Mouse (Mus musculus) stomach, embryonic 16.5 days (tissue): ENCODE results near the gene Tubgcp6. TPM values are rescaled to one million over a fixed set of nuclear protein-coding genes. Genes with fewer than 3 reads are reported as not detected.

ENCODE experiments used
- ATAC-seq: fragments of 200-750 bp; cut with Nextera tagmentation; 2 replicates; pipeline ENCODE4 v1.8.0; 2017; ENCODE audit warnings: moderate number of reproducible peaks, moderate TSS enrichment; ENCODE audit not compliant: insufficient read depth, low FRiP score
- H3K27ac ChIP-seq: fragments of 300-500 bp; sonication (generic); 2 replicates; pipeline ENCODE4 v1.5.1; 2014; ENCODE audit warnings: low read length
- H3K27me3 ChIP-seq: fragments of 300-500 bp; sonication (generic); 2 replicates; pipeline ENCODE4 v1.6.1; 2014; ENCODE audit warnings: low read length, control low read depth, mixed read lengths; ENCODE audit not compliant: control insufficient read depth, insufficient read depth
- H3K36me3 ChIP-seq: fragments of 300-500 bp; sonication (generic); 2 replicates; pipeline ENCODE4 v1.6.1; 2014; ENCODE audit warnings: low read length; ENCODE audit not compliant: control insufficient read depth, insufficient read depth
- H3K4me1 ChIP-seq: fragments of 300-500 bp; sonication (generic); 2 replicates; pipeline ENCODE4 v1.6.1; 2014; ENCODE audit warnings: low read length, control low read depth, mixed read lengths; ENCODE audit not compliant: control insufficient read depth, insufficient read depth
- H3K4me2 ChIP-seq: fragments of 300-500 bp; sonication (generic); 2 replicates; pipeline ENCODE4 v1.6.1; 2014; ENCODE audit warnings: low read depth, low read length, mixed read lengths
- H3K4me3 ChIP-seq: fragments of 300-500 bp; sonication (generic); replicated peaks from 2 replicates; pipeline ENCODE4 v1.5.1; 2014; ENCODE audit warnings: mild to moderate bottlenecking, low read length
- H3K9ac ChIP-seq: fragments of 300-500 bp; sonication (generic); 2 replicates; pipeline ENCODE4 v1.6.1; 2014; ENCODE audit warnings: low read length
- H3K9me3 ChIP-seq: fragments of 300-500 bp; sonication (generic); replicated peaks from 2 replicates; pipeline ENCODE4 v1.6.1; 2016; ENCODE audit warnings: low read length, control low read depth; ENCODE audit not compliant: control insufficient read depth
- WGBS: fragments of 180-500 bp; shearing (Covaris S2); extraction: QIAGEN DNeasy Blood & Tissue Kit; methylation state at CpG from one replicate; pipeline ENCODE4 v1.1.7; 2014; 5-methylcytosine and 5-hydroxymethylcytosine counted together
- polyA plus RNA-seq: library from polyadenylated mRNA; unstranded; fragments of >200 nt; fragmentation: Nextera tagmentation; extraction: Ambion mirVana; gene quantifications from 2 replicates; pipeline ENCODE4 v1.2.1, GENCODE M21; 2015

The Tubgcp6 gene
- polyA plus RNA-seq, 1 experiment from 2014 or later: 13.5 TPM

DNA sequence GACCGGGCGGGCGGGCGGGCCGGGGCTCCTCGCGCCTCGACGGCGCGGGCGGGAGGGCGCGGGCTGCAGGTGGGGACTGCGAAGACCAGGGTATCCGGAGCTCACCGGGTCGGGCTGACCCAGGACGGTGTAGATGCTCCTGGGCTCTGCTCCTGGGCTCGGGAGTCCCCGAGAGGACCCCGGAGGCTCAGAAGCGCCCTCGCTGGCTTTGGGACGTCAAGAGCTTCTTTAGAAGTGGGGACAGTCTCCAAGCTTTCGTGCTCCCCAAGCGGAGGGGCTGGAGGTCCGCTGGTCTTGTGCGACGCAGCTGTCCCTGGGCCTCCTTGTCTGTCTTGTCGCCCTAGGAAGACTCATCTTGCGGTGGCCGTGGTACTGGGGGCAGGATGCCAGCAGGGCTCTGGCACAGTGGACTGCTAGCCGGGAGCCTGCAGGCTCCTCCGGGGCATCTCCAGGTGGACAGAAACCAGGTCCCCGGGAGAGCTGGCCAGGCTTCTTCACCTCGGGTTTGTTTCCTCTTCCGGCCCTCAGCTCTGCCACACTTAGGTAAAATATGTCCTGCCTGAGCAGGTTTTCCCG is 46.7 kb downstream of the Tubgcp6 start:
- under 1% methylated on average over 34 of the region's 39 CpGs for WGBS
- Histone ChIP-seq H3K4me2 (peak overlapping the region; percentile 66), H3K27me3 (no peaks in the 10 kb centered on the region), H3K27ac (peak overlapping the region; percentile 90), H3K4me3 (peak overlapping the region; percentile 84), H3K36me3 (no peaks in the 10 kb centered on the region), H3K9me3 (no peaks in the 10 kb centered on the region), H3K4me1 (peaks cover 32% of the 10 kb centered on the region), H3K9ac (peak overlapping the region; percentile 95)
- peak; percentile 4; the same call in 1 of the 2 replicates for ATAC-seq

DNA sequence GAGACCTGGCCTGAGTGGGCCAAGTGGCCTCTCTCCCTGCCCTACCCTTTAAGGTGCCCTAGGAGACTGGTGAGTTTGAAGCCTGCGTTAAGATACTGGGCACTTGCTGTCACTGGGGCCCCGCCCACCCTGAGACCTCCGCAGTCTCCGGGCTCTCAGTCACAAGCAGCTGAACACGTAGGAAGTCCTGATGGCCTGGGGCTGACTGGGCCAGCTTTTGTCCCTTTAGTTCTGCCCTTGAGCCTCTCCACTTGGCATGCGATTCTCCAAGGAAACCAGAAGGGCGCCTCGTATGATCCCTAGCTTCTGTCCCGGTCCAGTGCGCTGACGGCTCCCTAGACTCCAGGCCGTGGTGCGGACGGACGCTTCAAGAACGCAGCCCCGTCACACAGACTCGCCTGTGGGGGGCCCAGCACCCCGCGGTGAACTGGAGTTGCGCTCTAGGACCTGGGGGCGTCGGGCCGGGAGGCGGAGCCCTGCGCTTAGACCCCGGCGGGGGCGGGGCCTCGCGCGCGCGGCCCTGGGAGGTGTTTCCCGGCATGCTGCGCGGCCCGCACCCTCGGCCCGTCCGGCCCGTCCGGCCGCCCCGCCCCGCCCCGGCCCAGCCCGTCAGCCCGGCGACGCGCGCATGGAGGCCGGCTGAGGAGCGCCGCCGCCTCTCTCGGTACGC is 47.3 kb downstream of the Tubgcp6 start:
- no peaks in the 10 kb centered on the region for H3K36me3 ChIP-seq
- H3K4me2 ChIP-seq: peak overlapping the region; percentile 66
- peak; percentile 93 for ATAC-seq
- H3K27me3 ChIP-seq: no peaks in the 10 kb centered on the region
- H3K9ac ChIP-seq: peak overlapping the region; percentile 95
- H3K27ac ChIP-seq: peak overlapping the region; percentile 90
- WGBS: under 1% methylated on average over 35 of the region's 59 CpGs
- peaks cover 35% of the 10 kb centered on the region for H3K4me1 ChIP-seq
- peak overlapping the region; percentile 84 for H3K4me3 ChIP-seq
- no peaks in the 10 kb centered on the region for H3K9me3 ChIP-seq

DNA sequence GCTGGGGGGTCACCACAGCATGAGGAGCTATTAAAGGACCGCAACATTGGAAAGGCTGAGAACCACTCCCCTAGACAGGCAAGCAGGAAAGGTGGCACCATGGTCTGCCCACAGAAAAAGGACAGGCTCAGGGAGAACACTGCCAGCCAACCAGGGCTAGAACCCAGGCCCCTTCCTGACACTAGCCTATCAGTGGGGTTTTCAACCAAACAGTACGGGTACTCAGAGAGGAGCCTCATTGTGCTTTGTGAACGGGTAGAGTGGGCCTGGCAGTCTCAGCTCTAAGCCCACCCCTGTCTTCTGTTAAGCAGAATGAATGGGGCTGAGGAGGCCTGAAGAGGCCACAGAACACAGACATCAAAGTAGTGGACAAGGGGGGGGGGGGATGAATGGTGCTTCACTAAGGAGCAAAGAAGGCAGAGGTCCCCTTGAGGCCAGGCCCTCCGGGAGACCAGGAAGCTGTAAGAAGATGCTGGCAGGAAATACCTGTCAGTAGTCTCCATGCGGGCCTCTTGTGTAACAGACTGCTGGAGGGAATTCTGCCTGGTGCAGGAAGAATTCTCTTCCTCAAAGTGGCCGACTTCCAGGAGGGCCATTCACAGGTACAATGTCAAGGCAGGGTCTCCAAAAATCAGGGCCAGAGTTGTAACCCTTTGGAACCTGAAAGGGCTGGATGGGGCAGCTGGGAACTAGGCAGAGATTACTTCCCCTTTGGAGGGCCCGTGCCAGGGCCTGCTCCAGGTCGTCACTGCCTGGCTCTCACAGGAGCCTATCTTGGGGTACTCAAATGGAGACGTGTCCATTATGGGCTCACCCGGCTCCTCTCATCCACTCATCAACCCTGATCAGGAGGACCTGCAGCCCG is 48.1 kb downstream of the Tubgcp6 start, which contains the start of gene Trabd:
Trabd (plus strand) TSS at position 512 of the 865 bp plus-strand sequence.
- no peaks in the 10 kb centered on the region for H3K9me3 ChIP-seq
- H3K4me3 ChIP-seq: peak within 1 kb of the TSS; percentile 84
- no peaks in the 10 kb centered on the region for H3K36me3 ChIP-seq
- peaks cover 36% of the 10 kb centered on the region for H3K4me1 ChIP-seq
- no peaks in the 10 kb centered on the region for H3K27me3 ChIP-seq
- peak within 1 kb of the TSS; percentile 95 for H3K9ac ChIP-seq
- H3K27ac ChIP-seq: peak within 1 kb of the TSS; percentile 90
- ATAC-seq: no peak
- WGBS: 22% methylated on average over 11 of the region's 11 CpGs
- peak within 1 kb of the TSS; percentile 66 for H3K4me2 ChIP-seq

DNA sequence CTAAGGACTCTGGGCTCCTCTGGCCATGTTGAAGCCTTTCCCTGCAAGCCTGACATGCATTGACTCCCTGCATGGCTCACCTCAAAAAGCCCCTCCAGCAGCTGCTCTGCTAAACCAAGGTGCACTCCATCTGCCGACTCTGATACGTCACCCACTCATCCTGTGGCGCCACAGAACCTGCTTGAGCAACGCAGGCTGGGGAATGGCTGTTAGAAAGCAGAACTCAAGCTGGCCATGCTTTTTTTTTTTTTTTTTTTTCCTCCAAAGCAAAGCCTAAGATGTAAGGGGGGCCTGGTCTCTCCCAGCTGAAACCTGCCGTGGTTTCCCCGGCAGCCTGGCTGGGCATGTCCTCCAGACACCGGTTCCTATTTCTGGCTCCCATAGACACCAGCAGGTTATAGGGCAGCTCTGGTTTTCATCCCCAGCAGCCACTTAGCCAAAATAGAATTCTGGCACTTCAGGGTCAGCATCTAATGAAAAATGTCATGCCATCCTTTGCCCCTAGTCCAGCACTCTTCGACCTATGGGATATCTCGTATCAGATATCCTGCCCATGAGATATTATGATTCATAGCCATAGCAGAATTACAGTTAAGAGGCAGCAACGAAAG is 48.8 kb downstream of the Tubgcp6 start:
- H3K9ac ChIP-seq: peak overlapping the region; percentile 95; the same call in 1 of the 2 replicates
- peaks cover 36% of the 10 kb centered on the region for H3K4me1 ChIP-seq
- no peak overlapping the region for H3K4me3 ChIP-seq
- H3K27me3 ChIP-seq: no peaks in the 10 kb centered on the region; the same call in 1 of the 2 replicates
- no peaks in the 10 kb centered on the region for H3K9me3 ChIP-seq
- no peak for ATAC-seq
- no peak overlapping the region for H3K4me2 ChIP-seq
- WGBS: 70% methylated on average over 10 of the region's 10 CpGs
- no peaks in the 10 kb centered on the region for H3K36me3 ChIP-seq
- no peak overlapping the region for H3K27ac ChIP-seq

DNA sequence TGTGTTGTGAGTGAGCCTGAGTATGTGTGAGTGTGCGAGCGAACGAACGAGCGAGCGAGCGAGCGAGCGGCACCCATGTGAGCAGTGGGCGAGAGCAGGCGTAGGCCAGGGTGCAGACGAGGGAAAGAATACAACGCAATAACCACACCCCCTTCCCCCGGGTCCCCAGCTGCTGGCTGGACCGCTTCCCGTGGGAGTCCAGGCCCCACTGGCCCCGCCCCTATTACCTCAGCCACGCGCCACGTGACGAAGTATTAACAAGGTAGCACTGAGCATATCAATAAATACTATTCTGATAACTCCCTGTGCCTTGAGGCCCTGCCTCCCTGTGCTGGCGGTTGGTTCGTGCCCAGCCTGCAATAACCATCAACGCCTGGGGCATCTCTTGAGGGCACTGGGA is 52.3 kb downstream of the Tubgcp6 start:
- H3K4me3 ChIP-seq: no peak overlapping the region
- peak; percentile 41; the same call in 1 of the 2 replicates for ATAC-seq
- peaks cover 13% of the 10 kb centered on the region for H3K4me1 ChIP-seq
- no peak overlapping the region for H3K4me2 ChIP-seq
- 59% methylated on average over 24 of the region's 24 CpGs for WGBS
- H3K9ac ChIP-seq: no peak overlapping the region
- H3K27me3 ChIP-seq: peaks cover 29% of the 10 kb centered on the region
- no peak overlapping the region for H3K27ac ChIP-seq
- H3K36me3 ChIP-seq: no peaks in the 10 kb centered on the region
- no peaks in the 10 kb centered on the region for H3K9me3 ChIP-seq

DNA sequence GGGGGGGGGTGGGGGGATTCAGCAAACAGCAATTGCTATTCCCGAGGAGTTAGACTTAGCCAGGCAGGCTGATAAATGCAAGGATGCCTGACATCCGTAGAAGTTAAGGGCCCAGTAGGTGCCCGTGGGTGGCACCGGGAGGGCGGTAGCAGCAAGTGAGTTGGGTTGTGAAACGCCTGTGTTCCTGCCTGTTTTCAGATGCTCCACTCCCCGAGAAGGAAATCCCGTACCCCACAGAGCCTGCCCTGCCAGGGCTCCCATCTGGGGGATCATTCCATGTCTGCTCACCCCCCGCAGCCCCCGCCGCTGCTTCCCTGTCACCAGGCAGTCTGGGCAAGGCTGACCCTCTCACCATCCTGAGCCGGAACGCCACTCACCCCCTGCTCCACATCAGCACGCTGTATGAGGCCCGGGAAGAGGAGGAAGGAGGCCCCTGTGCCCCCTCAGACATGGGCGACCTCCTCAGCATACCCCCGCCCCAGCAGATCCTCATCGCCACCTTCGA is 53.5 kb downstream of the Tubgcp6 start:
- H3K27ac ChIP-seq: no peak overlapping the region
- no peak overlapping the region for H3K4me3 ChIP-seq
- ATAC-seq: no peak
- no peak overlapping the region for H3K9ac ChIP-seq
- H3K27me3 ChIP-seq: peaks cover 29% of the 10 kb centered on the region
- no peaks in the 10 kb centered on the region for H3K9me3 ChIP-seq
- WGBS: 79% methylated on average over 19 of the region's 19 CpGs
- no peaks in the 10 kb centered on the region for H3K36me3 ChIP-seq
- H3K4me2 ChIP-seq: no peak overlapping the region
- H3K4me1 ChIP-seq: peaks cover 5% of the 10 kb centered on the region

DNA sequence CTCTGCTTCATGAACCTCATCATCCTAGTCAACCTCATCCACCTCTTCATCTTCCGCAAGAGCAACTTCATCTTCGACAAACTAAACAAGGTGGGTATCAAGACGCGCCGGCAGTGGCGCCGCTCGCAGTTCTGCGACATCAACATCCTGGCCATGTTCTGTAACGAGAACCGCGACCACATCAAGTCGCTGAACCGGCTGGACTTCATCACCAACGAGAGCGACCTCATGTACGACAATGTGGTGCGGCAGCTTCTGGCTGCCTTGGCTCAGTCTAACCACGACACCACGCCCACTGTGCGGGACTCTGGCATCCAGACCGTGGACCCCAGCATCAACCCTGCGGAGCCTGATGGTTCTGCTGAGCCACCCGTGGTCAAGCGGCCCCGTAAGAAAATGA is 54.7 kb downstream of the Tubgcp6 start:
- 26% methylated on average over 26 of the region's 26 CpGs for WGBS
- Histone ChIP-seq H3K9ac (0 out of 2 replicates have a peak overlapping the region, but pooled peaks have one; percentile 43), H3K27me3 (peaks cover 29% of the 10 kb centered on the region), H3K4me1 (peaks cover 4% of the 10 kb centered on the region), H3K27ac (no peak overlapping the region), H3K36me3 (no peaks in the 10 kb centered on the region), H3K4me3 (peak overlapping the region; percentile 33), H3K4me2 (peak overlapping the region; percentile 53), H3K9me3 (no peaks in the 10 kb centered on the region)
- no peak for ATAC-seq

DNA sequence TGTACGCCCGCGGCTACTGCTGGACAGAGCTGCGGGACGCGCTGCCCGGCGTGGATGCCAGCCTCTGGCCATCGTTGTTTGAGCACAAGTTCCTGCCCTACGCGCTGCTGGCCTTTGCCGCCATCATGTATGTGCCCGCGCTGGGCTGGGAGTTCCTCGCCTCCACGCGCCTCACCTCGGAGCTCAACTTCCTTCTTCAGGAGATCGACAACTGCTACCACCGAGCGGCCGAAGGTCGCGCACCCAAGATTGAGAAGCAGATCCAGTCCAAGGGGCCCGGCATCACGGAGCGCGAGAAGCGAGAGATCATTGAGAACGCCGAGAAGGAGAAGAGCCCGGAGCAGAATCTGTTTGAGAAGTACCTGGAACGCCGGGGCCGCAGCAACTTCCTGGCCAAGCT is 55.3 kb downstream of the Tubgcp6 start:
- Histone ChIP-seq H3K9ac (peak overlapping the region; percentile 50), H3K27ac (no peak overlapping the region), H3K4me2 (peak overlapping the region; percentile 53), H3K4me1 (peaks cover 4% of the 10 kb centered on the region), H3K36me3 (no peaks in the 10 kb centered on the region), H3K27me3 (peaks cover 29% of the 10 kb centered on the region), H3K4me3 (peak overlapping the region; percentile 33), H3K9me3 (no peaks in the 10 kb centered on the region)
- ATAC-seq: no peak
- WGBS: 22% methylated on average over 35 of the region's 35 CpGs
